Mouse (Mus musculus) CD4-positive, CD25-positive, alpha-beta regulatory T cell, adult 2 months (primary cell): ENCODE measurements at regions not wholly inside any gene's neighbourhood (a gene's known extent, or its start where the extent isn't known, plus 50 kb on each side); places are given as distances from the start of the nearest gene placed in this dataset.
A peak's percentile ranks its signal among the peaks of the same experiment; 100 is the strongest.

Experiments used
- DNase-seq: peaks from one replicate; pipeline ENCODE4 v3.0.0-alpha.2; 2012; ENCODE audit warnings: low read depth, low spot score

- DNase-seq: peak; percentile 86
Observed at GRCm38 (mm10) chr3:62159031-62159430, 179.1 kb upstream of the Arhgef26 start.

GRCm38 (mm10) chr3:62170647-62171046, 167.5 kb upstream of the Arhgef26 start:
- DNase-seq: no peak

DNA sequence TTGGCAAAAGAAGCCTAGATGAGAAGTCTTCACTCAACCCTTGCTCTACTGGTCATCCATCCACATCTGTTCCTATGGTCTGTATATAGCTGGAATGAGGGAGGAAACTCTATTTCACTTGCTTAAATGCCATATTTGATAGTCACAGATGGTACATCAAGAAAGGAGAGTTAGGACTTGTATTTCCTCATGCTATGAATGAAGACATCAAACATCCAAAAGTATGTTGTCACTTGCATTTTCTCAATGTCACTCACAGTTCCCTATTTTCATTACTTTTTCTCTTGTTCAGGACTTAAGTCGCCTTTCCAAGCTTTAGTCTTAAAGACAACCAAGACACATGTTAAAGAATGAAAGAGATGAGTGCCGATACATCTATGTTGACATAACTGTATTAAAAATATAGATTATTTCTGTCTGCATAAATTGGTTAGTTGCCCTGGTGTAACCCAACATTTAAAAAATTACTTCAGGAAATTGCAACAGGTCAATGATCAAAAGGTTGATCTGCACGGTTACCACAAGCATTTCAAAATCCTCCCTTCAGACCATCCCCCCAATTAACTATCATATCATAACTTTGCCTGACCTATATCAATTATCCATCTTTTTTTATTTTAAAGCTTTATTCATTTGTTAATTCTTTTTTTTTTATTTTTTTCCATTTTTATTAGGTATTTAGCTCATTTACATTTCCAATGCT, 150.2 kb upstream of the Arhgef26 start:
- no peak for DNase-seq

- DNase-seq: no peak
Observed at GRCm38 (mm10) chr3:62192466-62192865, 145.7 kb upstream of the Arhgef26 start.

DNA sequence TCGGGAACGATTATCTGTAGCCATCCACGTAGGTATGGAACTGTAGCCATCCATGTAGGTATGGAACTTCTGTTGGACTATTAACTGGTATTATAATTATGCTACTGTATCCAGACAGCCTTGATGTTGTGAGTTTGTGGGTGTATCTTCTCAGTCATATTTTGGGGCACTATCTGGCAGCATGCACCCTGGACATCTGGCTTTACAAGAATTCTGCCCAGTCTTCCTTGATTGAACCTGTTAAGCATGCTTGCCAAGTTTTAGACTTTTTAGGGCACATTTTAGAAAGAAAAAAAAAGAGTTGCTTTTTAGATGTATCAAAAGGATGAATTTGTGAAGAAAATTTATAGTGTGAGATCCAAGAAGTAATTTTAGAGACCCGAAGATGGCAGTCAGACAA, 143.7 kb upstream of the Arhgef26 start:
- no peak for DNase-seq

DNA sequence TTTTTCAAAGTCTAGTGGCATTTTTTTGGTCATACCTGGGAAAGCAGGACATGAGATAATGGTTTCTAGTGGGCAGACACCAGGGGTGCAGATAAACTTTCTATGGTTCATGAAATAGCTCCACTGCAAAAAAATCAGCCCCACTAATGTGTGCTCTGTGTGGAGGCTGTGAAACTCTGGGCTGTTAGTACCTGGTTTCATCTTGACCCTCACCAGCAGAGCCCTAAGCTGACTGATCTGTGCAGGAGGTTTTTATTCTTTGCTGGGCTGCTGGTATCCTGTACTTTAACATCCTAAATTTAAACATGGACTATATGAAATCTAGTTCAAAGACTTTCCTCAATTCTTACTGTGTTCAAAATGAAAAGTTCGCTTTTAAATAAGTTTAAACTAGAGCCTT, 141.5 kb upstream of the Arhgef26 start:
- no peak for DNase-seq

- DNase-seq: no peak
Observed at GRCm38 (mm10) chr3:62215806-62216205, 122.3 kb upstream of the Arhgef26 start.

DNA sequence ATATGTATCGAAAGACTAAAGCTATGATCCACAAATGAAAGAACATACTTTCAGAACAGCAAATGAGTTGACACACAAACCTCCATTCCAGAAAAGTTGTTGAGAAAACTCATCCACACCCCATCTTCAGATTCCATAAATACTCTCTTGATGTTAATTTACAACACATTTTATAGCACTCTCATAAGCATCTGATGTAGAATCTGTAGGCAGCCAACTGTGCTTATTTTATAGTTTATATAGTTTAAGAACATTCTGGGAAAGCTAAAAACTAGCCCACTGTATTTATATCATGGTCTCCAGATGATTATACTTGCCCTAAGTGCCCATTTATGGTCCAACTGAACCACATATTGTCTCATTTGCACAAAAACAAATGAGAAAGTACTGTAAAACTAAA, 120.8 kb upstream of the Arhgef26 start:
- DNase-seq: no peak

DNA sequence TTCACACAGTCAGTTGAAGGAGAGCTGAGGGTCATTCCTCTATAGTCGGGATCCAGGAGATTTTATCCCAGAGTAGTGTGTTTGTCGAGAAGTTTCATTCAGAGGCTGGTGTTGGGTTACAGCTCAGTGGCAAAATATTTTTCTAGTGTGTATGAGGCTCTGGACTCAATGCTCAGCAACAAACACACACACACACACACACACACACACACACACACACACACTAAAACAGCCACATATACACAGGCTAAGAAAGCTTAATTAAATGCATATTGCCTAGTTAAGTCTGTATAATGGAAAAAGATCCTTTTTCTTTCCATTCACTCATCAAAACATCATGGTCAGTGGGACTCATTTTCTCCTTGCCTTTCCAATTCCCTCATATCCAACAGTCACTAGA, 110.4 kb upstream of the Arhgef26 start:
- no peak for DNase-seq

GRCm38 (mm10) chr3:62228156-62228555, 110.0 kb upstream of the Arhgef26 start:
- DNase-seq: no peak

GRCm38 (mm10) chr3:62241031-62241430, 97.1 kb upstream of the Arhgef26 start:
- no peak for DNase-seq

GRCm38 (mm10) chr3:62271703-62272102, 66.4 kb upstream of the Arhgef26 start:
- DNase-seq: no peak

- no peak for DNase-seq
Observed at GRCm38 (mm10) chr3:62278279-62278678, 59.9 kb upstream of the Arhgef26 start.

GRCm38 (mm10) chr3:62280960-62281359, 57.2 kb upstream of the Arhgef26 start:
- no peak for DNase-seq
